Mouse (Mus musculus): ENCODE results near the gene Isyna1.

- TF ChIP-seq MAFK (IDR thresholded peaks at IDR 0.05; ENCODE audit: insufficient read depth, low read depth, low read length) (no peak), CHD2 (IDR thresholded peaks at IDR 0.05; ENCODE audit: low read depth, low read length) (no peak), ZC3H11A (IDR thresholded peaks at IDR 0.05; ENCODE audit: borderline replicate concordance, low read depth, low read length) (no peak)
Observed at GRCm38 (mm10) chr8:70629574-70630531, 35.7 kb downstream of the Isyna1 start.
